Mouse (Mus musculus) liver, embryonic 15.5 days (tissue): ENCODE results near the gene Crebbp. TPM values are rescaled to one million over a fixed set of nuclear protein-coding genes. Genes with fewer than 3 reads are reported as not detected.

Experiments used
- ATAC-seq: fragments of 200-750 bp; cut with Nextera tagmentation; 2 replicates; pipeline ENCODE4 v1.8.0; 2017; ENCODE audit warnings: moderate number of reproducible peaks, mild to moderate bottlenecking, moderate library complexity; ENCODE audit not compliant: insufficient read depth
- H3K27ac ChIP-seq: fragments of 300-500 bp; sonication (generic); replicated peaks from 2 replicates; pipeline ENCODE4 v1.5.1; 2015; ENCODE audit warnings: mild to moderate bottlenecking, inconsistent platforms
- H3K27me3 ChIP-seq: fragments of 300-500 bp; sonication (generic); 2 replicates; pipeline ENCODE4 v1.6.1; 2015; ENCODE audit warnings: mild to moderate bottlenecking, inconsistent platforms
- H3K36me3 ChIP-seq: fragments of 300-500 bp; sonication (generic); replicated peaks from 2 replicates; pipeline ENCODE4 v1.6.1; 2015; ENCODE audit warnings: moderate library complexity, mild to moderate bottlenecking, inconsistent platforms
- H3K4me1 ChIP-seq: fragments of 300-500 bp; sonication (generic); replicated peaks from 2 replicates; pipeline ENCODE4 v1.6.1; 2015; ENCODE audit warnings: inconsistent platforms
- H3K4me2 ChIP-seq: fragments of 300-500 bp; sonication (generic); 2 replicates; pipeline ENCODE4 v1.6.1; 2015; ENCODE audit warnings: moderate library complexity, mild to moderate bottlenecking, inconsistent platforms
- H3K4me3 ChIP-seq: fragments of 300-500 bp; sonication (generic); replicated peaks from 2 replicates; pipeline ENCODE4 v1.5.1; 2015; ENCODE audit warnings: mild to moderate bottlenecking, inconsistent platforms
- H3K9ac ChIP-seq: fragments of 300-500 bp; sonication (generic); 2 replicates; pipeline ENCODE4 v1.6.1; 2015; ENCODE audit warnings: moderate library complexity, mild to moderate bottlenecking, inconsistent platforms
- H3K9me3 ChIP-seq: fragments of 300-500 bp; sonication (generic); replicated peaks from 2 replicates; pipeline ENCODE4 v1.6.1; 2016; ENCODE audit warnings: inconsistent platforms
- WGBS: fragments of 180-500 bp; shearing (Covaris S2); methylation state at CpG from one replicate; pipeline ENCODE4 v1.1.7; 2015; ENCODE audit warnings: mixed read lengths; ENCODE audit not compliant: insufficient replicate concordance; 5-methylcytosine and 5-hydroxymethylcytosine counted together
- polyA plus RNA-seq: library from polyadenylated mRNA; unstranded; fragments of >200 nt; fragmentation: Nextera tagmentation; extraction: Ambion mirVana; gene quantifications from 2 replicates; pipeline ENCODE4 v1.2.1, GENCODE M21; 2015

Crebbp gene
- polyA plus RNA-seq, 1 experiment from 2014 or later, result 7.9 TPM

- no peak overlapping the region for H3K27ac ChIP-seq
- no peaks in the 10 kb centered on the region for H3K36me3 ChIP-seq
- no peak overlapping the region for H3K4me3 ChIP-seq
- no peak for ATAC-seq
- no peaks in the 10 kb centered on the region for H3K9me3 ChIP-seq
- H3K9ac ChIP-seq, result no peak overlapping the region
- no peak overlapping the region for H3K4me2 ChIP-seq
- H3K4me1 ChIP-seq, result peaks cover 14% of the 10 kb centered on the region; the same call in 1 of the 2 replicates
- no peaks in the 10 kb centered on the region for H3K27me3 ChIP-seq
- WGBS, result 79% methylated on average over 4 of the region's 4 CpGs
Observed at GRCm38 (mm10) chr16:4160246-4160897, 53.4 kb downstream of the Crebbp start.

GRCm38 (mm10) chr16:4153121-4153520 lies 60.7 kb downstream of the Crebbp start:
- Histone ChIP-seq H3K4me2 (no peak overlapping the region), H3K9me3 (no peaks in the 10 kb centered on the region), H3K27me3 (no peaks in the 10 kb centered on the region), H3K27ac (no peak overlapping the region), H3K4me1 (peaks cover 14% of the 10 kb centered on the region), H3K36me3 (peaks cover 33% of the 10 kb centered on the region), H3K9ac (no peak overlapping the region), H3K4me3 (no peak overlapping the region)
- no peak for ATAC-seq
- 83% methylated on average over 1 of the region's 1 CpGs for WGBS

- H3K4me2 ChIP-seq, result no peak overlapping the region
- H3K4me3 ChIP-seq, result no peak overlapping the region
- 69% methylated on average over 6 of the region's 6 CpGs for whole genome bisulfite sequencing
- no peaks in the 10 kb centered on the region; the same call in 1 of the 2 replicates for H3K4me1 ChIP-seq
- no peaks in the 10 kb centered on the region for H3K27me3 ChIP-seq
- no peak overlapping the region for H3K9ac ChIP-seq
- no peak for ATAC-seq
- no peak overlapping the region for H3K27ac ChIP-seq
- no peaks in the 10 kb centered on the region for H3K9me3 ChIP-seq
- peaks cover 34% of the 10 kb centered on the region for H3K36me3 ChIP-seq
Observed at GRCm38 (mm10) chr16:4138541-4138940, 75.3 kb downstream of the Crebbp start.

GRCm38 (mm10) chr16:4133754-4134153 lies 80.0 kb downstream of the Crebbp start:
- no peaks in the 10 kb centered on the region; the same call in 1 of the 2 replicates for H3K4me1 ChIP-seq
- no peaks in the 10 kb centered on the region for H3K9me3 ChIP-seq
- H3K4me3 ChIP-seq, result no peak overlapping the region
- WGBS, result 35% methylated on average over 1 of the region's 1 CpGs
- no peak for ATAC-seq
- H3K4me2 ChIP-seq, result no peak overlapping the region
- H3K36me3 ChIP-seq, result peaks cover 40% of the 10 kb centered on the region
- no peak overlapping the region for H3K27ac ChIP-seq
- no peaks in the 10 kb centered on the region for H3K27me3 ChIP-seq
- no peak overlapping the region for H3K9ac ChIP-seq

GRCm38 (mm10) chr16:4128894-4129293 lies 84.9 kb downstream of the Crebbp start:
- Histone ChIP-seq H3K4me1 (no peaks in the 10 kb centered on the region; the same call in 1 of the 2 replicates), H3K9me3 (no peaks in the 10 kb centered on the region), H3K36me3 (peaks cover 47% of the 10 kb centered on the region), H3K4me2 (no peak overlapping the region), H3K27me3 (no peaks in the 10 kb centered on the region), H3K4me3 (no peak overlapping the region), H3K9ac (no peak overlapping the region), H3K27ac (no peak overlapping the region)
- no peak for ATAC-seq
- WGBS, result 59% methylated on average over 1 of the region's 1 CpGs

GRCm38 (mm10) chr16:4117072-4117471 lies 96.7 kb downstream of the Crebbp start:
- peak; percentile 64 for ATAC-seq
- Histone ChIP-seq H3K27me3 (no peaks in the 10 kb centered on the region), H3K9me3 (no peaks in the 10 kb centered on the region), H3K4me2 (no peak overlapping the region), H3K27ac (no peak overlapping the region), H3K36me3 (peaks cover 82% of the 10 kb centered on the region), H3K4me1 (peaks cover 5% of the 10 kb centered on the region), H3K4me3 (no peak overlapping the region), H3K9ac (no peak overlapping the region)
- WGBS, result 39% methylated on average over 4 of the region's 4 CpGs

- peak overlapping the region; percentile 11; the same call in 1 of the 2 replicates for H3K27ac ChIP-seq
- 63% methylated on average over 2 of the region's 2 CpGs for WGBS
- H3K9me3 ChIP-seq, result no peaks in the 10 kb centered on the region
- peak; percentile 61; the same call in 1 of the 2 replicates for ATAC-seq
- H3K4me3 ChIP-seq, result no peak overlapping the region
- no peaks in the 10 kb centered on the region for H3K27me3 ChIP-seq
- no peak overlapping the region for H3K4me2 ChIP-seq
- peaks cover 39% of the 10 kb centered on the region for H3K36me3 ChIP-seq
- H3K4me1 ChIP-seq, result 0 out of 2 replicates have a peak, but pooled peaks cover 6% of the 10 kb centered on the region
- no peak overlapping the region for H3K9ac ChIP-seq
Observed at GRCm38 (mm10) chr16:4100374-4100773, 113.4 kb downstream of the Crebbp start.

- no peak for ATAC-seq
- WGBS, result 84% methylated on average over 1 of the region's 1 CpGs
- no peaks in the 10 kb centered on the region for H3K27me3 ChIP-seq
- H3K4me3 ChIP-seq, result no peak overlapping the region
- no peak overlapping the region for H3K27ac ChIP-seq
- no peak overlapping the region for H3K4me2 ChIP-seq
- H3K9me3 ChIP-seq, result no peaks in the 10 kb centered on the region
- peaks cover 66% of the 10 kb centered on the region for H3K36me3 ChIP-seq
- no peak overlapping the region for H3K9ac ChIP-seq
- 0 out of 2 replicates have a peak, but pooled peaks cover 6% of the 10 kb centered on the region for H3K4me1 ChIP-seq
Observed at GRCm38 (mm10) chr16:4097521-4097920, 116.3 kb downstream of the Crebbp start.

- ATAC-seq, result peak; percentile 37; the same call in 1 of the 2 replicates
- 0 out of 2 replicates have a peak, but pooled peaks cover 6% of the 10 kb centered on the region for H3K4me1 ChIP-seq
- H3K9me3 ChIP-seq, result no peaks in the 10 kb centered on the region
- no peak overlapping the region for H3K27ac ChIP-seq
- no peak overlapping the region for H3K4me3 ChIP-seq
- no peaks in the 10 kb centered on the region for H3K27me3 ChIP-seq
- H3K36me3 ChIP-seq, result peaks cover 70% of the 10 kb centered on the region
- H3K9ac ChIP-seq, result no peak overlapping the region
- no peak overlapping the region for H3K4me2 ChIP-seq
Observed at GRCm38 (mm10) chr16:4096898-4097297, 116.9 kb downstream of the Crebbp start.

GRCm38 (mm10) chr16:4096141-4096540 lies 117.7 kb downstream of the Crebbp start:
- H3K27me3 ChIP-seq, result no peaks in the 10 kb centered on the region
- peaks cover 77% of the 10 kb centered on the region for H3K36me3 ChIP-seq

GRCm38 (mm10) chr16:4087214-4087913 lies 126.4 kb downstream of the Crebbp start:
- Histone ChIP-seq H3K9ac (no peak overlapping the region), H3K4me2 (no peak overlapping the region), H3K27ac (no peak overlapping the region), H3K4me3 (no peak overlapping the region), H3K36me3 (peaks cover 85% of the 10 kb centered on the region), H3K9me3 (no peaks in the 10 kb centered on the region), H3K4me1 (no peaks in the 10 kb centered on the region), H3K27me3 (no peaks in the 10 kb centered on the region)
- WGBS, result 71% methylated on average over 8 of the region's 8 CpGs
- ATAC-seq, result peak; percentile 53; the same call in 1 of the 2 replicates

More at GRCm38 (mm10) chr16:4096141-4096540, 117.7 kb downstream of the Crebbp start:
- no peak overlapping the region for H3K9ac ChIP-seq
- H3K4me1 ChIP-seq, result 0 out of 2 replicates have a peak, but pooled peaks cover 6% of the 10 kb centered on the region
- no peak overlapping the region for H3K4me2 ChIP-seq
- WGBS, result 87% methylated on average over 3 of the region's 3 CpGs
- ATAC-seq, result no peak
- no peak overlapping the region for H3K4me3 ChIP-seq
- H3K27ac ChIP-seq, result no peak overlapping the region
- no peaks in the 10 kb centered on the region for H3K9me3 ChIP-seq
